Mouse (Mus musculus) kidney, postnatal 25 days (tissue): Measurements from ENCODE around the gene Pes1.

Experiments
- DNase-seq, 2 experiments: peaks; one replicate each; pipeline ENCODE4 v3.0.0; 2021; ENCODE audit warnings: mixed read lengths in 2 of 2

Pes1 gene

DNA sequence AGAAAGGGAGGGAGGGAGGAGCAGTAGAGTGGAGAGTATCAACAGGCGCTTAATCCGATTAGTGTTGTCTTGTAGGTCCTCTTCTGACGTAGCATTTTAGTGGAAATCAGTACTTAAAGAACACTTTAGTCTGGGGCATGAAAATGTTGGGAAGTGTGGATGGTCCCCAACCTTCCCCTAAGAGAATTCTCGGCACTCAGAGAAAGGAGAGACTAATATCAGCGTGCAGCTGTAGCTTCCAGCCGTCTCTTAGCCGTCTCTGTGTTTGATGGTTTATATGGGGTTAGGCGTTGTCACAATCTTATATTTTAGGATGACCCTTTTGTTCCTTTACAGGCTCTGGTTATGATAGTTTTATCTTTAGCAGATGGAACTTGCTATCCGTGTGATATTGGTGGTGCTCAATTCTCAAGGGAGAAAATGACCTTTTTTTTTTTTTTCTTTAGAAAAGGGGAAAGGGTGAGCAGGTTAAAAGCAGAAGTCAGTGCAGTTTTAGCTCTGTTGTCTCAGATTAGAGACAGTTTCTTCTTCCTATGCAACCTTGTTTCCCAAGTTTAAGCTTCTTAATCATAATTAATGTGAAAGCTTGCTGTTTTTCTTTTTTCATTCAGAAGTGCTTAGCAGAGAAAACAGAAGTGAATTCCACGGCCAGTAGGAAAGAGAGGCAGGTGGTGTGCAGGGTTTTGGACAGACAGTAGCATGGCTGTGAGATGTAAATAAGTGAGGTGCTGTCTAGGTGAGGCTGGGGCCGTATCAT, 819 bp downstream of the Pes1 start:
- peak in 1 of 2 experiments; percentile 3 for DNase-seq

DNA sequence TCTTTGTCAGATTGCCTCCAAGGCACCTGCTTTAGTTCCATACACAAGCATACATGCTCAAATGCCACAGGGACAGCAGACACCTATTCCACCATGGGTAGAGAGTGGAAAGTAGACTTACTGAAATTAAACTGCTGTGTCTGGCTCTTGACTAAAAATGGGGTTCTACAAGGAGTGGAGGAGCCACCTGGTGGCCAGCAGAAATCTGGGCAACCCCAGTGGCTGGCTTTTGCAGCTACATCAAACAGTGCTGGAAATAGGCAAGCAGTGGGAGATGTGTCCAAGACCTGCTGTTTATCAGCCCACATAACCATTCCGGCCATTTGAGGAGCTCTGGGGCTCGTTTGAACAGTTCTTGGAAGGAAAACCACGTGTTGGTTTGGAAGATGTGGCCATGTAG, 6.1 kb downstream of the Pes1 start:
- DNase-seq: peak in 1 of 2 experiments; percentile 62

DNA sequence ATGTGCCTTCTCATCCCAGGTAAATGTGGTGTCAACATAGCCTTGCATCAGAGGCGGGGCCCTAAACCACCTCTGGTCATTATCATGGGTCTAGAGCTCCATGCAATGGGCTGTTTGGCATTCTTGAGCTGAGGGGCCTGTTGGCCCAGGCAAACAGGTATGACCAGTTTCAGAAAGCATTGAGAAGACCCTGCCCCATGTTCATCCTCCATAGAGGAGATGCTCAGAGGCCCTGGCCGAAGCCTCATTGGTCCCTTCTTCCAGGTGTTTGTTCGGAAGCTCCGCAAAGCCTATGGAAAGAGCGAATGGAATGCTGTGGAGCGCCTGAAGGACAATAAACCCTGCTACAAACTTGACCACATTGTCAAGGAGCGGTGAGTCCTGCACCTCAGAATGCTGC, 6.6 kb downstream of the Pes1 start:
- DNase-seq: peak in 1 of 2 experiments; percentile 16

DNA sequence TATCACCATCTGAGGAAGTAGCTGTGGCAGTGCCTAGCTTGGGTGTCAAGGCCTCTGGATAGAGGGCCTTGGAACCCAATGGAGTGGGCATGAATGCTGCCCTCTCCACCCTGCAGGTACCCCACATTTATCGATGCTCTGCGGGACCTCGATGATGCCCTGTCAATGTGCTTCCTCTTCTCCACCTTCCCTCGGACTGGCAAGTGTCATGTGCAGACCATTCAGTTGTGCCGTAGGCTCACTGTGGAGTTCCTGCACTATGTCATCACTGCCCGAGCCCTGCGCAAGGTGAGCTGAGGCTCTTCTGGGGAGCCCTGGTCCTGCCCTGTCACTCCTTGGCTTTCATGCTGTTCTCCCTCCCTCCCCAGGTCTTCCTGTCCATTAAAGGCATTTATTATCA, 9.3 kb downstream of the Pes1 start:
- peak in 1 of 2 experiments; percentile 31 for DNase-seq

- DNase-seq: peak in 1 of 2 experiments; percentile 36
These were observed 10.5 kb downstream of the Pes1 start for GRCm38 (mm10) chr11:3974311-3974710.

DNA sequence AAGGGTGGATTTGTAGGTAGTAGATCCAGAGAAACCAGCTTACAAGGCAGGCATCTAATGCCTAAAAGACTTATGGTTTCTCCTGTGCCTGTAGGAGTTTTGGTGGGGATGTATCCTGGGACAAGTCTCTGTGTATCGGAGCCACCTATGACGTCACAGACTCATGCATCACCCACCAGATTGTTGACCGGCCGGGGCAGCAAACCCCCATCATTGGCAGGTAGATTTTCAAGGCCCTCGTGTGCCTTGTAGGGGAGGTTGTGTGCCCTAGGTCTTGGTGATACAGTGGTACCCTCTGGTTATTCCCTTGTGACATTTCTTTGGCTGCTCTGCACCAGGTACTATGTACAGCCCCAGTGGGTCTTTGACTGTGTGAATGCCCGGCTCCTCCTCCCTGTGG, 12.9 kb downstream of the Pes1 start, which contains the start of gene 4930556J24Rik:
4930556J24Rik (minus strand) TSS at position 101 of the 400 bp plus-strand sequence.
- peak in 1 of 2 experiments; percentile 18 for DNase-seq

- no peak for DNase-seq
These were observed 14.6 kb downstream of the Pes1 start for GRCm38 (mm10) chr11:3978421-3978820.

DNA sequence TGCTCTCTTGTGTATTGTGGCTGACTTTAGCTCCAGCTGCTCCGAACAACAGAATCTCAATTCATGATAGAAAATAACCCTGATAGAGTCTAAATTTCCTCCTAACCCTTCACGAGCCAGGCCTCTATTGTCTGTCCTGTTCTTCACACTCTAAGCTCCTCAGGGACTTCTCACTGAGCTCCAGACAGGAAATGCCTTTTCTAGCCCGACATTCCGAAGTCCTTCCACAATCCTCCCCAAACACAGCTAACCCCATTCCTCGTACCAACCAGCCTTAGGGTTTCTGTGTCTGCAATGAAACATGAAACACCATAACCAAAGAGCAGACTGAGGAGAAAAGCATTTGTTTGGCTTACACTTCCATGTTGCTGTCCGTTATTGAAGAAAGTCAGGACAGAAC, 17.8 kb downstream of the Pes1 start:
- no peak for DNase-seq

DNA sequence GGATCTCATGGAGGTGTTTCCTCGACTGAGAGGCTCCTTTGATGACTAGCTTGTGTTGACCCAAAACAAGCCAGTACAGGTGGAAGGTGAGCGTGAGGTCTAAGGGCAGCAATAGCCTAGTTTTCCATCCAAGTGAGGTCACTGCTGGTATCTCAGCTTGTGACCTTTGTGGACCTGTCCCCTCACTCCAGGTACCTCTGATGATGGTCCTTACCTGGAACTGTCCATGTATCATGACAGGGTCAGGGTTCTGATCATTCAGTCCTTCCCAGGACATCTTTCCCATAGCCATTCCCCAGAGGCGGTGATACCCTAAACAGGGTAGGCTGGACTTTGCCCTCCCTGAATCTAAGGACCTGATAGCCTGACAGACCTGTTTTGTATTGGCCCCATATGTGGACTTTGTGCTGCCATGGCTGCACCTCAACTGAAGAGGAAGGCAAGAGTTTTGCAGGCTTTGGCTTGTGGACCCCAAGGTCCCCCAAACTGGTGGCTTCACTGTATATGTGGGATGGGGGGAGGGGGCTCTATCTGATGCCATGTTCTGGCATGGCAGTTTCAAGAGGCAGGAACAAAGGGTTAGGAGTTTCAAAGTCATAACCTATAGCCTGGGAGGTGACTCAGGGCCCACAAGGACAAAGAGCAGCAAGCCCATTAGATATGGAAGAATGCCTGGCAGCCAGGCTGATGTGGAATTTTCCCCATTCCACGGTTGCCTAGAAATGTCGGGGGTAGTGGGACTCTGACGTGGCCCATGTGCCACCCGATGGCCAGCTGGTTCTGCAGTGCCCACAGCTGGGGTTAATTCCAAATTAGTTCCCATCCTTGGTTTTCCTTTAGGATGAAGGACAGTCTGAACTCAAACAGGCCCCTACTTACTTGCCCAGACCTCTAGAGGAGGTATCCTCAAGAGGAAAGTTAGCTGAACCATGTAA, 18.8 kb downstream of the Pes1 start:
- peak; percentile 59 to 79 for DNase-seq

GRCm38 (mm10) chr11:3983291-3983862, 19.6 kb downstream of the Pes1 start, which contains the start of gene Gal3st1:
Gene Gal3st1, plus strand, starts transcription at chr11:3983636.
- peak; percentile 55 to 90 for DNase-seq

DNA sequence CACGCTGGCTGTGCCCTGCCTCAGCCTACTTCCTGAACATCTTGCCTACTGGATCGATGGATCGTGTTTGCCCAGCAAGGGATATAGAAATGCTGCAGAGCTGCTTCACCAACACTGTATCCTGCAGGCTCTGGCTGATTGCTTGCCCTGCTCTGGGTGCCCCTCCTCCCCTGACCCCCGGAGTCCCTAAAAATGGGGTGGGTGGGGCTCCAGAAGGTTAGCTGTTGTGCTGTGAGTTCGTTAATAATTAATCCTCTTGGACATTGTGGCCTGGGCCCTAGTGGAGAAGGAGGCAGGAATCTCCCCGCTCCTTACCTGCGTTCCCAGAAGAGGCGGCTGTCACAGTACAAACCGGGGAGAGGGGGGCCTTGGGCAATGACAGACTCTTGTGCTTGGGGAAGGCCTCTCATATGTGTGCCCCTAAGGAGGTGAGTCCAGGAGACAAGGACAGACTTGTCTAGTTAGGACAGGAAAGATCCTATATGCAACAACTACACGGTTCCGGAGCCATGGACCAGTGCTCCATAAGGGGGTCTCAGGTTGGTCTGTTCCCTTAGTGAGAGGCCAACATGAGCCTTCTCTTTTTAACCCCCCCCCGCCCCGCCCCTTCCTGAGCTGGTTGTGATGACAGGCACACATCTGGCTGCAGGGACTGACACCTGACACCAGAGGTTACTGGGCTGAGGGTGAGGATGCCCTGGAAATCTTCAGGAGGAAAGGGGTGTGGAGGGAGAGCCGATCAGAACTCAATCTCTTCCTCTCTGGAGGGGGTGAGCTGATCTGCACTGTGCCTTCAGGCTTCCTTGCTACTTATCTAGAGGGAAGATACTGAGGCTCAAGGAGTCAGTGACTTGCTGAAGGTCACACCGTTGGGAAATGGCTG, 20.3 kb downstream of the Pes1 start:
- peak; percentile 76 to 89 for DNase-seq

GRCm38 (mm10) chr11:3989748-3990147, 26.0 kb downstream of the Pes1 start:
- DNase-seq: peak; percentile 54 to 81

- DNase-seq: peak in 1 of 2 experiments; percentile 50
These were observed 29.4 kb downstream of the Pes1 start for GRCm38 (mm10) chr11:3993132-3993531.

- DNase-seq: peak; percentile 36 to 52
These were observed 30.1 kb downstream of the Pes1 start for GRCm38 (mm10) chr11:3993914-3994313.

GRCm38 (mm10) chr11:3995511-3995910, 31.7 kb downstream of the Pes1 start:
- no peak for DNase-seq

- DNase-seq: no peak
These were observed 33.1 kb downstream of the Pes1 start for GRCm38 (mm10) chr11:3996840-3997239.

GRCm38 (mm10) chr11:3997978-3998720, 34.4 kb downstream of the Pes1 start:
- DNase-seq: no peak

GRCm38 (mm10) chr11:3999547-3999946, 35.8 kb downstream of the Pes1 start:
- peak; percentile 23 to 52 for DNase-seq

DNA sequence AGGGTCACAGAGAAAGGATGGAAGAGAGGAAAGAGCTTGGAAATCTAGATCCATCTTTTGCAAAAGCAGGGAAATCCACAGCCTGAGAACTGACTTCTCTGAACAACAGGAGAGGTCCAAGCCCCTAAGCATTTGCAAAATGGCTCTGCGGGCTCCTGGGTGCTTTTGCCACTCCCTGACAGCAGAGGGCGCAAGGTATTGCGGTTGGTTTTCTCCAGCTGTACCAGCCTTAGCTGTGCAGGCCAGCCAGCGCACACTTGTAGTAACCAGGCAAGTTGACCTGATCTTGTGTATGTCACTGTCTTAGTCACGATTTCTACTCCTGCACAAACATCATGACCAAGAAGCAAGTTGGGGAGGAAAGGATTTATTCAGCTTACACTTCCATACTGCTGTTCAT, 37.8 kb downstream of the Pes1 start:
- DNase-seq: peak; percentile 76 to 80

DNA sequence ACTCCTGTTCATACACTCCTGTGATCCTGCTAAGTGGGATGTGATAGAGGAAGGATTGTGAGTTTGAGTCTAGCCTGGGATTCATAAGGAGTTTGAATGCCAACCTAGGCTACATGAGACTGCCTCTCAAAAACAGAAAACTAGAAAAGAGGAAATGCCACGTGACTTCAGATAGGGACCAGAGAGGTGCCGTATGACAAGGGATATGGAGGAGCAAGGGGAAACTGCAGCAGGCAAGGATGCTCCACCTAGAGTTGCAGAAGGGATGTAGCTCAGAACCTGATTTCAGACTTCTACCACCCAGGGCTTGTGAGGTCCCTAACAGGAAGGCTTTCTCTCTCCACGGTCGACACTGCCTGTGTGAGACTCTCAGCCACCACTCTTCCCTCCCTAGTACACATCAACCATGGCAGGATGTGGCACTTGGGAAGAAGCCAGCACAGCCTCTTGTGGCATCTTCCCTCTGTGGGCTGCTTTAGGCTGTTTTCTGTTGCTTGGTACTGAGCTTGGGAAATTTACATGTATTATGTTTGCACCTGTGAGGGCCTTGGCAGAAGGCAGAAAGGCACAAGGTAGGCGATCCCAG, 41.5 kb downstream of the Pes1 start:
- no peak for DNase-seq

GRCm38 (mm10) chr11:4006462-4006861, 42.7 kb downstream of the Pes1 start:
- DNase-seq: no peak
